Mouse (Mus musculus) myocyte (in vitro differentiated cells): ENCODE results near the gene Pign.

Experiments
- CEBPB ChIP-seq: IDR thresholded peaks from 2 replicates; pipeline ENCODE4 v1.6.1; 2011; ENCODE audit warnings: mild to moderate bottlenecking, moderate library complexity; ENCODE audit not compliant: poor library complexity, insufficient read depth, severe bottlenecking
- E2F4 ChIP-seq: IDR thresholded peaks from one replicate; pipeline ENCODE4 v1.6.1; 2011; ENCODE audit warnings: mild to moderate bottlenecking, control low read depth, moderate library complexity; ENCODE audit not compliant: insufficient read depth
- MAX ChIP-seq: IDR thresholded peaks from one replicate; pipeline ENCODE4 v1.6.1; 2011; ENCODE audit warnings: low read depth, mild to moderate bottlenecking, control low read depth
- MYOD1 ChIP-seq, 3 experiments: IDR thresholded peaks; one replicate each; pipeline ENCODE4 v1.6.1; 2011; ENCODE audit warnings: control low read depth in 2 of 3, low read depth in 2 of 3, mild to moderate bottlenecking in 2 of 3, moderate library complexity in 1 of 3; ENCODE audit not compliant: insufficient read length in 2 of 3, control insufficient read depth in 1 of 3
- MYOG ChIP-seq, 3 experiments: IDR thresholded peaks; one replicate each; pipeline ENCODE4 v1.6.1; 2011; ENCODE audit warnings: control low read depth in 2 of 3, low read depth in 2 of 3, mild to moderate bottlenecking in 2 of 3; ENCODE audit not compliant: insufficient read length in 2 of 3, control insufficient read depth in 1 of 3, insufficient read depth in 1 of 3
- POLR2A ChIP-seq: IDR thresholded peaks from one replicate; pipeline ENCODE4 v1.6.1; 2011; ENCODE audit warnings: low read depth, mild to moderate bottlenecking, control low read depth, moderate library complexity; ENCODE audit not compliant: insufficient read length
- TCF12 ChIP-seq: IDR thresholded peaks from one replicate; pipeline ENCODE4 v1.6.1; 2011; ENCODE audit warnings: mild to moderate bottlenecking, control low read depth; ENCODE audit not compliant: poor library complexity, insufficient read depth, severe bottlenecking
- USF1 ChIP-seq: IDR thresholded peaks from one replicate; pipeline ENCODE4 v1.6.1; 2011; ENCODE audit warnings: low read depth, mild to moderate bottlenecking, control low read depth, moderate library complexity

GRCm38 (mm10) chr1:105695581-105695980, 32.1 kb upstream of the Pign start:
- TF ChIP-seq POLR2A, result no peak
- no peak for TF ChIP-seq MAX
- no peak for TF ChIP-seq CEBPB
- TF ChIP-seq E2F4, result no peak
- TF ChIP-seq USF1, result no peak
- no peak for TF ChIP-seq TCF12
- TF ChIP-seq MYOD1 (IDR thresholded peaks at IDR 0.05; ENCODE audit: control insufficient read depth in 1 of 3, insufficient read length in 2 of 3, low read depth in 2 of 3), result no peak
- TF ChIP-seq MYOG (IDR thresholded peaks at IDR 0.05; ENCODE audit: control insufficient read depth in 1 of 3, insufficient read depth in 1 of 3, insufficient read length in 2 of 3, low read depth in 2 of 3), result no peak
